Mouse (Mus musculus) spleen, embryonic (tissue): ENCODE measurements at regions not wholly inside any gene's neighbourhood (a gene's known extent, or its start where the extent isn't known, plus 50 kb on each side); places are given as distances from the start of the nearest gene placed in this dataset.

Experiments
- CTCF ChIA-PET: fragments of 350-600 bp; sonication (Branson Sonifier 250); formaldehyde crosslinking; loops from one replicate; lab custom pipeline; 2022; lab: Charles Lee

DNA sequence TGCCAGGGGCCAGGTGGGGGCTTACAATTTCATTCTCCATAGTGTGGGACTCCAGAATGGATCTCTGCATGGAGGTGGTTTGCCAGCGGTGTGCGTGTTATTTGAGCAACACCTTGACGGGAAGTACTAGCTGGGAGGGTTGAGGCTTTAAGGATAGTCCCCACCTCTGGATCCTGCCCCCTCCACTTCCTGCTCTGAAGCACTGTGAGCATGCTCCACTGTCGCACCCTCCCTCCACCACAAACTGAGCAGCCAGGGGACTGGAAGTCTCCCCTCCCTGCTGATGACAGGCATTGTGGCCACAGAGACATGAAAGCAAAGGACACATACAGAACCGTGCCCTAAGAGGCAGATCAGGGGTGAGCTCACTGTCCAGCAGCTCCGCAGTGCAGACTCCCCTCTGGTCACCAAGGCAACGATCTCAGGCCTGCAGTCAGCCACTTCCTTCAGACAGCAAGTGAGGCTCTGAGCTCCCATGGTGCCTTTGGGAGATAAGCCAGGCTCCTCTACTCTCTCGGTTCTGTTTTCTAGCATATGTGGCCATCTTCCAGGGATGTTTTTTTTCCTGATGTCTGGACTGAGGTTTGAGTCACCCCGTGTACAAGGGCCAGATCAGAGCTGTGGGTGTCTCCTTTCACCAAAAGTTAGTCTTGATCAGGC, 239.7 kb downstream of the Cryba4 start:
- CTCF ChIA-PET = no interaction called here

DNA sequence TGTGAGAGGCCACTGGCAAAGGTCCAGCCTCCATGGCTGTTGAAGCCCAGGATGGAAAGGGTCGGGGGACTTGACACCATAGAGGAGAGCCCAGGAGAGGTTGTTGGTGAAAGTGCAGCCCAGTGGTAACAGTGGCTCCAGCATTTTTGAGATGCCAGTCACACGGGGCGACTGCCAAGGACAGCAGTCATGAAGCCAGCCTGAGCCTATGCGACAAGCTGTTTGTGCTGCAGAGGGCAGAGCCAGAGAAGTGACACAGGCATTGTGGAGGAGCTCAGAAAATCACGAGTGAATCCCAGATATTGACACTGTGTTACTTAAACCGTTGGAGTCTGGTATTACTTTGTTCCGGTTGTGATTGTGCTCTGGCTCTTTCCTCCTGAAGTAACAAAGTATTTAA, 233.4 kb downstream of the Cryba4 start:
- CTCF ChIA-PET = no interaction called here

DNA sequence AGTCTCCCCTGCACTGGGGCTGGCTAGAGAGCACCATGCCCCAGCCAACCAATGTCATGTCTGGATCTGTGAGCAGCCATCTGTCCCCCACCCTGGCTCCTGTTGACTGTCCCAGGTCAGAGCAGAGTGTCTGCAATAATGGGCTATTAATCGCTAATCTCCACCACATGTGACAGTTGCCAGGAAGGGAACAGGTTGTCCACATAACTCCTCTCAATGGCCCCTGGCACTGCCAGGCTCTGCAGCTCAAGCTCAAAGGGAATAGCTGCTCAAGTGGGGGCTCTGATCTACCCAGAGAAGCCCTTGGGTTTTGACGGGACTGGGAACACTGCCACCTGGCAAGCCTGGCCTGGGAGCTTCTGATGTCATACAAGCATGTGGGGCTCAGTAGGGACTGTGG, 231.4 kb downstream of the Cryba4 start:
- CTCF ChIA-PET = no interaction called here

DNA sequence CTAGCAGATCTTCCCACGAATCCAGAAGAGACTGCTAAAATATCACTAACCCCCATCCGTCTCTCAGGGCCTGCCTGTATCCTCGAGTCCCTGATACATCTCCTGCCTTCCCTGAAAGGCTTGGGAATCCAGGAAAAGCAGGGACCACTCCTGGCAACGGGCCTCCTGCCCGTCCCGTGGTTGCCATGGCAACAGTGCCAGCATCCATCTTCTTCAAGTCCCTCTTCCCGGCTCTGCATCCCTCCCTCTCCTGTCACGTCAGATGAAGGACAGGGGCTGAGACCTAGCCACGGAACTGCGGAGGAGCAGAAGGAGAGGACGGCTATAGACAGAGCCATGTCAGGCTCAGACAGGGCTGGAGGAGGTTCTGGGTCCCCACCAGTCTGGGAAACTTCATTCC, 222.4 kb downstream of the Cryba4 start:
- CTCF ChIA-PET = no interaction called here

DNA sequence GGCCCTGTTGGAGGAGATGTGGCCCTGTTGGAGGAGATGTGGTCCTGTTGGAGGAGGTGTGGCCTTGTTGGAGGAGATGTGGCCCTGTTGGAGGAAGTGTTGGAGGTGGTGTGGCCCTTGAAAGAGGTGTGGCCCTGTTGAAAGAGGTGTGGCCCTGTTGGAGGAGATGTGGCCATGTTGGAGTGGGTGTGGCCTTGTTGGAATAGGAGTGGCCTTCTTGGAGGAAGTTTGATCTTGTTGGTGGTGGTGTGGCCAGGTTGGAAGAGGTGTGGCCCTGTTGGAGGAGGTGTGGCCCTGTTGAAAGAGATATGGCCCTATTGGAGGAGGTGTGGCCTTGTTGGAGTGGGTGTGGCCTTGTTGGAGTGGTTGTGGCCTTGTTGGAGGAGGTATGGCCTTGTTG, 220.3 kb downstream of the Cryba4 start:
- CTCF ChIA-PET = no interaction called here

DNA sequence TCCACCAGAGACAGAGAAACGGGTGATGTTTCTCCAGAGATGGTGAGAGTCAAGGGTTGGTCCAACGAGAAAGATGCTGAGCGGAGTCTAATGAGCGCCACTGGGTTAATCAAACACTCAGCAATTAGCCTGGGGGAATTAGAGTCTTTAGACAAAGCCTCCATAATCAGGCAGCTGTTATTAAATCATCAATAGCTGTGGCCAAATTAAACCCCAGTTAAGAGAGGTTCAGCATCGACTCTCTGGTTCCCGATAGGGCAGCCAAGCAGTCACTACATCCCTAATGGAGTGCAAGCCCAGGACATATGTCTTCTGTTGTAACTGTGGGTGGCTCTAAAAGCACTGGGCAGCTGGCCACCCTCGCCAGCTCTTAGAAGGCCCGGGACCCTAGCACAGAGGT, 216.9 kb downstream of the Cryba4 start:
- CTCF ChIA-PET = no interaction called here

DNA sequence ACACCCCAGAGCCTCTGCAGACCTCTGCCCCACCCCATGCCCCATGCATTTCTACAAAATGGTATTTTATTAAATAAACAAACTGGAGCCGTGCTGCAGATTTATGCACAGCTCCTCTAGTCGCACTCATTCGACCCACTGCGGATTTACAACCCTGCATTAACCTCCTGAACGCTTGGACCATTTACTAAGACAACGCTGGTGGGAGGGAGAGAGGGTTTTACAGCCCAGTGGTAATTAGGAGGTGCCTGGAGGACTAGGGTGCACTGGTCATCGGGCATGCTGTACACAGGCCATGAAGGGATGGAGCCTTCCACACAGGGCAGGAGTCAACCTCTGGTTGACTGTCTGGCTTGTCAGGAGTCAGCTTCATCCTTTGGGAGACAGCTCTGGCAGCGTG, 215.2 kb downstream of the Cryba4 start:
- CTCF ChIA-PET = no interaction called here

DNA sequence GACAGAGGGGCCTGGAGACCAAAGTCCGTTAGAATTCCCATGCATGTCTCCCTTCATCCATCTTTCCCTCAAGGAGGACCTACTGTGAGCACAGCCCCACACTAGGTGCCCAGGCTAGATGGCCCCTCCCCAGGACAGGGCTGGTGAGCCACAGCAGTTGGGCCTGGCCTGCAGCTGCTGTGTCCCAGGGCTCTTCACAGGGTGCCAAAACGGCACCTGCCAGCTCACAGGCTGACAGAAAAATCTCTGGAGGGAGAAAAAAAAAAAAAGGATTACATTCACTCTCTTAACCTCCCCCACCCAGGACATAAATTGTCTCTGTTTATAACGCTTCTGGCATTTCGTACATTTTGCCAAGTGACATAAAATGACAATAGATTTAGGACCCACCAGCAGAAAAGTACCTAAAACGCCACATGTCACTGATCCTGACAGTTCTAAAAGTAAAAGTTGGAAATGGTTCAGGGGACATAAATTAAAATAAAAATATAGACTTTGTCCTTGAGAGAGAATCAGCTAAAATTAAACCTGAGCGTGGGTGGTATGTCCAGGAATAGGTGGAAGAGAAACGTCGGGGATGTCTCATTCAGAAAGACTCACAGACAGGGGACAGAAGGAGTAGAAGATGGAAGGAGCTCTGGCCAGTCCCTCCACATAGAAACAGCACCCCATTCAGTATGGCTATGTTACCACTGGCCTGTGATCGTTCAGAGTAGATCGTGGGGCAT, 212.5 kb downstream of the Cryba4 start:
- CTCF ChIA-PET = no interaction called here

DNA sequence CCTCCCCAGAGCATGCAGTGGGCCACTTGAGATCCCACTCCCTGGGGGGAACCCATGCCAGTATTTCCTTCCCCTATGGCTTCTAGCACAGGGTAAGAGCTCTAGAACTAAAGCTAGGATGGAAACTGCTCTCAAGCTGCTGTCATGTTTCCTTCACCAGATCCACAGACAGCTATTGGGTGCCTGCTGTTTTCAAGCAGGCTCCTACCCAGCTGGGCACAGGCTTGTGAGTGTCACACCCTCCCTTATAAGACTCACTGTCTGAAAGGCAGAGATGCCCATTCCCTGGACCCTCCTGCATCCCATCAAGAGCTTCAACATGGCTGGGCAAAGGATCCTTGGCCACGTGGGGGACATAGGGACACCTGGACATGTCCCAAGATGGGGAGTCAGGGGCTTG, 211.6 kb downstream of the Cryba4 start:
- CTCF ChIA-PET = no interaction called here

DNA sequence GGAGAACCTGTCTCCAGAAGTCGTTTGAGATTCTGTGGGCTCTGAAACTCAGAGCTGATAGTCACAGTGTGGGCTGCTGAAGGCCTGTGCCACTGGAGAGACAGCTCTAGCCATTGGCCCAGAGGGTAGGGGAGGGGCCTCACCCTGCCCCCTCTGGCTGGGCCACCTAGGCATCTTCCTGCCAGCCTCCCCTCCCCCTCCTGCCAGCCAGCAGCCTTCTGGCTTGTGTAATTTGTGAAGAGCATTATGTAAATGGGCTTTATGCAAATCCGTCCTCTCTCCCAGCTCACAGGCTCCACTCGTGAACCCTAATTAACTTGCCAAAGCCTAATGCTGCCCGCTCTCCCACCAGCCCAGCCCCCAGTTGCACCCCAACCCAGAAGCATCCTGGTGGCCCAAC, 211.0 kb downstream of the Cryba4 start:
- CTCF ChIA-PET = no interaction called here

DNA sequence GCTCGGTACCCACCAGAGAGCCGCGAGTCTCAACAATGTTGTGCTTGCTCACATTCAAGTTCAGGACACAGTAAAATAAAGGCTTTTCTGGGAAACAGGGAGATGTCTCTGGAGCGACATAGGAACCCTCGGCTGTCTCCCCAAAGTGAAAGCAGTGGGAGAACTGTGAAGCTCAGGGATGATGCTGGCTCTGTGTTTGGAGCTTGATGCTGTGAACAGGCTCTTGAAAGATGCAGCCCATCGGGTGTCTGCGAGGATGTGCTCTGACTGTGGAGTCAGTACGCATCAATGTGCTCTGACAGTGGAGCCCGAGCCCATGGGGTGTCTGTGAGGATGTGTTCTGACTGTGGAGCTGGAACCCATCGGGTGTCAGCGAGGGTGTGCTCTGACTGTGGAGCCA, 210.1 kb downstream of the Cryba4 start:
- CTCF ChIA-PET = no interaction called here

DNA sequence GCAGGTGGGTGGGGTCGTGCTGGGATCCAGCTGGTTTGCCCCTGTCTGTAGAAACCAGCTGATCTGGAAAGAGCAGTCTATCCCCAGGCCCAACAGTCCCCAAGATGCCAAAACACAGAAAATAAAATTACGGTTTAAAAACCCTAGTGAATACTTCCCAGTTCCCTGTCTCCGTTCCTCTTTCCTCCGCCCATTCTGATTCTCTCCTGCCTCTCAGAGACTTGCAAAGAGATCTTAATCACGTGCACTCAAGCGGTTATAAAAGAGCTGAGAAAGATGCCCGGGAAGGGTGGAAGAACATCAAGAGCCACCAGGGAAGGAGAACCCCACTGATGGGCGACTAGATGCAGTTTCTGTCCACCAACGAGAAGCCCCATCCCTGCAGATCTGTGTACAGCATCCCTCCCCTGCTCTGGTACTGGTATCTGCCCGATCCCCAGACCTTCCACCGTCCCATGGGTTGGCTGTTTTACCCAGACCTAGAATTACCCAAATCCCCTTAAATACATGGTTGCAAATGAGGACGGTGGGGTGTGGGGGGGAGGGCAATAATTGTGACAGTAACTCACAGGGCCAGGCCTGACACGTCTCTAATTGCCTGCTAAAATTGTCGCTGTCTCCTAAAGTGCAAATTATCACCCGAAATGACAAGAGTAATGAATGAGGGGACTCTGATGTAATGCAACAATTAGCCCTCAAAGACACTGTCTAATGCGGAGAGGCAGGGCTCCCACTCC, 202.1 kb downstream of the Cryba4 start:
- CTCF ChIA-PET = no interaction called here

DNA sequence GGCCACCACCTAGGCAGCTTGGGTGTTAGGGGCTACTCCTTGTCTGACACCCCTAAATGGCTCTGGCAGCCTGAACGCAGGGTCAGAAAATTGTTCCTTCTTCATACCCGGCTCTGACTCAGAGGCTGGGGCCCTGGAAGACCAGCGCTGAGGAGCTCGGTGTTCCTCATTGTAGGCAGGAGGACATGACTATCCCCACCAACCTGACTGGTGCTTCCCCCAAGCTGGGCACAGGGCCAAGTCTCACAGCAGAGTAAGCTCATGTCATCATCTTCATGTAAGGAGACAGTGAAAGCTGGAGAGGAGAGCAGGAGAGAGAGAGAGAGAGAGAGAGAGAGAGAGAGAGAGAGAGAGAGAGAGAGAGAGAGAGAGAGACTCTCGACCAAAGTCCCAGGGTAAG, 201.4 kb downstream of the Cryba4 start:
- CTCF ChIA-PET = no interaction called here

DNA sequence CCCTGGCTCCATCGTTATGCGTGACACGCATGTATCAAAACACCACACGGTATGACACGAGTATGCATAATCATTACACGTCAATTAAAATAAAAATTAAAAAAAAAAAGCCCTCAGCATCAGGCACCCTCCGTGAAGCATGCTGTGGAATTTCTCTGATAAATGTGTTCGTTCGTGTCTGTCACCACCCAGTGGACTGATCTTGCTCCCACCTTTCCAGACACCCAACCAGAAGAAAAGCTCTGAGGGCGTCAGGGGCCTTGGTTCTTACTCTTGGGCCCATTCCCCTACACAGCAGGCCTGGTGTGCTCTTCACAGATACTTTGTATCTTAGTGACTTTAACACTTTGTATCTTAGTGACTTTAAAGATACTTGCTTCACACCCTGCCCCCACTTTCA, 200.5 kb downstream of the Cryba4 start:
- CTCF ChIA-PET = no interaction called here

DNA sequence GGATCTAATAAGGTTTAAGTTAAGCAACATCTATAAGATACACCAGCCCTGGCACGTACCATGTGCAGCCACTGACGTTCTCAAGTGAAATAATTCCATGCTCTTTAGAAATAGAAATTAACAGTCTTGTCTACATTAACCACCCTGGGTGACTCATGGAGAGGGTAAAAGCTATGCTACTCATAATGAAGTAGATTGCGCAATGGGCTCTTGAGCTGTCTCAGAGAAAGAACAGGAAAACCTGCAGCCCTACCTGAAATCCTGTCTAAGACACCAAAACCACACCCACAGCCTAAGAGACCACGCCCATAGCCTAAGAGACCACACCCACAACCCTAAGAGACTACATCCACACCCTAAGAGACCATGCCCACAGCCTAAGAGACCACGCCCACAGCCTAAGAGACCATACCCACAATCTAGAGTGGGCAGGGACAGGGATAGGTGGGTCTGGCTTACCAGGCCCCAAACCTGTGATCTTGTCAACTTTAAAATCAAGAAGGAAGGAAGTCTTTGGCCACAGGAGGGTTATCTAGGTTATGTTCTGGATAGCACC, 198.6 kb downstream of the Cryba4 start:
- CTCF ChIA-PET = no interaction called here

DNA sequence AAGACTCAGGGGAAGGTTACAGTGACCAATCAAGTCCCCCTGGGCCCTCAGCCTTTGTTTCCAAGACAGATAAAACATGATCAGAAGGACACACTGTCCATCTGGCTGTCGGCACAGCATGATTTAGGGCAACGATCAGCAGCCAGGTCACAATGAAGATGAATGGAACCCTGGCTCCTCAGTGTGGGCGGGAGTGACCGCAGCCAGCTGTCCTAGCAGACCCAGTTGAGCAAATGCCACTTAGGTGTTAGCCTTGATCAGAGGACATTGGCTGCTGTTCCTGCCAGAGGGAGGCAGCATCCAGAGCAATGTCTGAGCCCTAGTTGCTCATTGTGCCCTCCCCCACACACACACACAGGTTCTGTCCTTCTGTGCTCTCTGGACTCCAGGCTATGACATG, 197.3 kb downstream of the Cryba4 start:
- CTCF ChIA-PET = no interaction called here

DNA sequence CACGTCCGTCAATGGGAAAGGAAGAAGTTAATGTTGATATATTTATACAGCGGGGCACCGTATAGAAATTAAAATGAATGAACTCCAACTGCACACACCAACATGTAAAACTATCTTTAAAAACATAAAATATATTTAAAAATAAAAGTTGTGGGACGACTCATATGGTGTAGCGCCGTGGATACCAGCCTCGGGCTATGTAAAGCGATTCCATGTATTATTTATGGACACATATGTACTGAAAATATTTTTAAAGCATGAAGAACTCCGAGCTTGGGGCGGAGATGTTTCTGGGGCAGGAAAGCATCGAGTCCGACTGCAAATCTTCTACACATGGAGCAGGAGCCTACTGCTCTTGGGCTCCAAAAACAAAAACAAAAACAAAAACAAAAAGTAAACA, 182.4 kb downstream of the Cryba4 start:
- CTCF ChIA-PET = no interaction called here

DNA sequence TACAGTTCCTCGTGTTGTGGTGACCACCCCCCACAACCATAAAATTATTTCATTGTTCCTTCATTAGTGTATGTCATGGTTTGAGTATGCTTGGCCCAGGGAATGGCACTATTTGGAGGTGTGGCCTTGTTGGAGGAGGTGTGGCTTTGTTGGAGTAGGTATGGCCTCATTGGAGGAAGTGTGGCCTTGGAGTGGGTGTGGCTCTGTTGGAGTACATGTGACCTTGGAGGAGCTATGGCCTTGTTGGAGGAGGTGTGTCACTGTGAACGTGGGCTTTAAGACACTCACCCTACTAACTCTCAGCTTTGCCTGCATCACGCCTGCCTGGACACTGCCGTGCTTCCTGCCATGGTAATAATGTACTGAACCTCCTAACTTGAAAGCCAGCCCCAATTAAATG, 179.9 kb downstream of the Cryba4 start:
- CTCF ChIA-PET = no interaction called here

DNA sequence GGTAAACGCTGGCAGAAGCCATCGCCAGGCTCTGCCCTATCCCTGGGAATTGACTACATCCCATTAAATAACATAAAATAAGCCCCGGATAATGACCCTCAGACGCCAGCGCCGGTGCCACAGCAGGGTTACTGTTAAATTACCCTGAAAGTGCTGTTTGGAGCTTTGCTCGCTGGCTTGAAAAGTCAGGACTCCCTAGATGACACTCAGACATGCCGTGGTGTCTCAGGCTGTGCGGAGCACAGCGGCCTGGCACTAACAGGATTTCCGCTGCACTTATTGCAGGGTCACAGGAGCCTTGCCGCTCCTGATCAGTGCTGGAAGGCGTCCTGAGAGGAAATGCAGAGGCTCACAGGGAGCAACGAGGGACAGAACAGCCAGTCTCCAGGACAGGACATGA, 175.2 kb downstream of the Cryba4 start:
- CTCF ChIA-PET = no interaction called here

DNA sequence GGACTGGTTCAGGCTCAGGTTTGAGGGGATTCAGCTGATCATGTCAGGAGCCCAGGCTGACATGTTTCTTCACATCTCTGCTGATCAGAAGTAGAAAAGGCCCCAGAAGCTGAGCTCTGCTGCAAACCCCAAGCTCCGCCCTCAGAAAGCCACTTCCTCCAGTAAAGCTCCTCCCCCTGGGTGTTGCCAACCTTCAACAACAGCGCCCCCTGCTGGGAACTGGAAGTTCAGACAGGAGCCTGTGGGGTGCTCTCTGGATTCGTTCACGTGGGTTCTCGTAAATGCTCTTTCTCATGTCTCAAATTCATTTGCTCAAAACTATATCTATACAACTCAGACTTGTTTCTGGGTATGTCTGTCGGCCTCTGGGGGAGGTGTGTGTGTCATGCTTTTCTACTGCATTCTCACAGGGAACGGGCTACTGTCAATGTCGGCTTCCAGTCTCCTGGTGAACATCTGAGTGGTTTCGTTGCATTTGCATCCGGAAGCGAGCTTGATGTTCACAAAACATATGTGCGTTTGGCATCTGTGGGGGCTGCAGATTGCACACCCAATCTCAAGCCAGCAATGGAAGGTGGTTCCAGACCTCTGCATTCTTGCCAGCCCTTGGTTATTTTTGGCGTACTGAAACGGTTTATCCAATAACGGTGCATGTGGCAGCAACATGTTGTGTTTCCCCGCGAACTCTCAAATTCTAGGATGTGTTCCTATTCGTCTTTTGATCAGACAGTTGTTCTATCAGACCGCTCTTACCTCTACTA, 174.3 kb downstream of the Cryba4 start:
- CTCF ChIA-PET = no interaction called here

DNA sequence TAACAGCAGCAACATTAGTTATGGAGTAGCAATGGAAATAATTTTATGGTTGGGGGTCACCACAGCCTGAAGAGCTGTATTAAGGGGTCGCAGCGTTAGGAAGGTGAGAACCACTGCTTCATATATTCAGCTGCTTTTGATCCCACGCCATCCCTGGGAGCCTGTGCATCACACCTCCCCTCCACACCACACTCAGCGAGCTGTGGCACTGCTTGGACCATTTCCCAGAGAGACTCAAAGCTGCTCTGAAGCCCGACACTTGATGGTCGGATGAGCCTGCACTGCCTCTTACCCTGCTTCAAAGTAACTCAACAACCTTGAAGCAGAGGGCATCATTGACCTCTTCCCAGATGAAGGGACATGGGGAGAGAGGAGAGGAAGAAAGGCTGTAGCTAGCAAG, 171.3 kb downstream of the Cryba4 start:
- CTCF ChIA-PET = no interaction called here
